Mouse (Mus musculus): ENCODE data around the gene Esr1. TPM values are rescaled to one million over a fixed set of nuclear protein-coding genes. Genes with fewer than 3 reads are reported as not detected.
"Not testable (repeated sequence)": the region's sequence is repeated elsewhere in the genome, so short reads cannot be mapped to it uniquely, and the experiment has no call there.

Gene Esr1
- total RNA-seq, 1 experiment from 2014 or later, result 12.0 TPM

GRCm38 (mm10) chr10:4709915-4710314 lies 98.5 kb downstream of the Esr1 start:
- peak; percentile 56 for DNase-seq

DNA sequence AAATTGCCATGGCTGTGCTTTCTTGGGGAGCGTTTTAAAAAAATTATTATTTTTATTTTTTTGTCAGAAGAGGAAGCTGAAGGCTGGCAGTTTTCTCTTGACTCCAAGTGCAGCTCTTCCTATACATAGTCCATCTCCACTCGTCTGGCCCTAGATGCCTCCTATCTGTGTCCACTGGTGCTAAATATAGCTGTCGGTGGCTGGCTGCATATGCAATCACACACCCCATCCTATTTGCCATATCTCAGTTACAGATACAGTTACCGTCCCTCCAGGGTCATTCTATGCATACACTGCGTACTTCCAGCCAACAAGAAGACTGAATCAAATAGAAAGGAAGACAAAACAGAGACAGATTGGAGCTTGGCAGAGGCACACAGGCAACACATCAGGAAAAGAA lies 100.0 kb downstream of the Esr1 start:
- DNase-seq, result no peak

GRCm38 (mm10) chr10:4712061-4712908 lies 100.9 kb downstream of the Esr1 start:
- DNase-seq, result peak; percentile 32

DNA sequence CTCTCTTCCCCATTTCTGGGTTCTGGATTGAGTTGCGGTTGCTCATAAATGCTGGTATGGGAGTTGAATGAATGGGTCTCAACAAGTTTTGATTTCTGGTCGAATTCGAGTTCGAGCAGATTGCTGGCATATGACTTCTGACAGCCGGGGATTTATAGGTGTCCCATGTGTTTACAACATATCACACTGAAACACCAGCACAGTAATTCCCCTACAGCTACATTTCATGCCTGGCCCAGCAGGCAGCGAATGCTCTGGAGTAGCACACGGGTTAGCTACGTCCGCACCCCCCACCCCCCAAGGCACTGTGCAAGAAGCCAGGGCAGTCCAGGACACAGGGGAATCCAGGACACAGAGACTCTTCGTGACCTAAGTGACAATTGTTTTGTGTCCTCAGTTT lies 102.0 kb downstream of the Esr1 start:
- DNase-seq, result no peak

GRCm38 (mm10) chr10:4724851-4725250 lies 113.5 kb downstream of the Esr1 start:
- no peak for DNase-seq

- DNase-seq, result no peak
These were observed 114.7 kb downstream of the Esr1 start for GRCm38 (mm10) chr10:4726141-4726540.

GRCm38 (mm10) chr10:4732328-4732727 lies 120.9 kb downstream of the Esr1 start:
- DNase-seq, result no peak

DNA sequence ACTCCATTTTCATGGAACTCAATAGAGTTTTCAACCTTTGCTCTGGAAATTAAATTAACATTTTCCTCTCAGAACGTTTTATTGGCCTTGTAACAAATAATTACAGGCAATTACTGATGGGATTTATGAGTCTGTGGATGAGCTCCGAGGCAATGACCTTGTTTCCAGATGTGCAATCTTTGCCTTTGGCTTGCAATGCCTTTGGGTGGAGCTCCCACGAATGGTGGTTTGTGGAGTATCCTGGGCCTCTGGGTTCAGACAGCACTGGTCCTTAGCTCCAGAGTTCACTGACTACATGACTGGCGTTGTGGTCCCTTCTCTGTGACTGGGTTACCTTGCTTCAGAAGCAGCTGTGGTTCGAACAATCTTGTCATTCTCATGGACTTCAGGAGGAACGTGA lies 122.6 kb downstream of the Esr1 start:
- no peak for DNase-seq

GRCm38 (mm10) chr10:4734942-4735341 lies 123.5 kb downstream of the Esr1 start:
- DNase-seq, result no peak

GRCm38 (mm10) chr10:4738311-4738710 lies 126.9 kb downstream of the Esr1 start:
- DNase-seq, result no peak

DNA sequence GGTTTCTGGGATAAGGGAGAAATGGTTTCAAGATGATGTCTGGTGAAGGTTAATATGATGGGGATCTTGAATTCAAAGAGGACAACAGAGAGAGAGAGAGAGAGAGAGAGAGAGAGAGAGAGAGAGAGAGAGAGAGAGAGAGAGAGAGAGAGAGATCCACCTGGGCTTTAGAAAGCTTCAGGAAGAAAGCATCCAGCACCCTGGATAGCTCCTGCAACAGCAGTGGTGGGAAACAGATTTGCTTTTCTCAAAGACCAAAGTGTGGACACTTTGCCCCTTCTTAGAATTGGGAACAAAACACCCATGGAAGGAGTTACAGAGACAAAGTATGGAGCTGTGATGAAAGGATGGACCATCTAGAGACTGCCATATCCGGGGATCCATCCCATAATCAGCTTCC lies 139.7 kb downstream of the Esr1 start:
- not testable (repeated sequence) for DNase-seq

DNA sequence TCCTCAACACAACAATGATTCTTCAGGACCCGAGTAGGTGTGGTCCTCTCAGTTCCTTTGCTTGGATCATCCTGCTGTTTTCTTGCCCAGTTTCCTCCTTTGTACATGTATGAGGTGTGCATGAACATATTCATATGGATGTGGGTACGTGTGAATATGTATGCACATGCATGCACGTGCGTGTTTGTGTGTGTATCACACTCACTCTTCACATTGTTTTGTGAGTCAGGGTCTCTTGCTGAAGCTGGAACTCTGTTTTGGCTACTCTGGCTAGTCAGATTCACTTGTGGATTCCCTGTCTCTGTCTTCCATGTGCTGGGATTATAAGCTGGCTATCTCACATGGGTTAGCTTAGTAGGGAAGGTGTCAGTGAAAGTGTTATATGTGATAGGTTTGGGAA lies 141.6 kb downstream of the Esr1 start:
- DNase-seq, result no peak

- DNase-seq, result no peak
These were observed 164.1 kb downstream of the Esr1 start for GRCm38 (mm10) chr10:4775541-4775940.

GRCm38 (mm10) chr10:4776007-4776713 lies 164.8 kb downstream of the Esr1 start:
- DNase-seq, result no peak

DNA sequence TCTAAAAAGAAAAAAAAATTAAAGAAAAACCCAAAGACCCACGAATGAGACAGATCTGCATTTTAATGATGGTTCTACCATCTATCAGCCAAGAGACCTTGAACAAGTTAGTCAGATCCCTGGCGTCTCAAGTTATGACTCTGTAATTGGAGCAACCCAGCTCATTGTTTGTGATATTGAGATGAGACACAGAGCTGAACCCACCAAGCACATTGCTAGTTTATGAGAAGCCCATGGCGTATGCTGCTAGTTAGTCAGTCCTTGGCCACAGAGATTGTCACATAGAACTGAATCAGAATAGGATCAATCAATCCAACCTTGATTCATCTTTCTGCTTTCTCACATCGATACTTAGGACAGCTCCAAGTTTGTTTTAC lies 165.3 kb downstream of the Esr1 start:
- DNase-seq, result no peak

DNA sequence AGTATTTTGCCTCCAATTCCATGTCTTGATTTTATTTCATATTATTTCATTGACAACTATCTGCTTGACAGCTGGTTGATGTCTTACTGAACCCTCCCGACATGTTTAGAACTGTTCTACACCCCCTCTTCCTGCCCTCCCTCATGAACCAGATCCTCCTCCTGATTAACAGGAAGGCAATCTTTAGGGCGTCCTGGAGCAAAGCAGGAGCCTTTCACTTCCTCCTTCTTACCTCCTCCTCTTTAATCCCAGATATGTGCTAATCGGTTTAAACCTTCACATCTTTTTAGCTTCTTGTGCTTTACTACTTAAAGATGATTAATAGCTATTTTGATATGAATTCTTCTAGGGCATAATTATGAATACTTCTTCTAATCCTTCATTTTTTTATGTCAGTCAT lies 166.6 kb downstream of the Esr1 start:
- DNase-seq, result no peak

DNA sequence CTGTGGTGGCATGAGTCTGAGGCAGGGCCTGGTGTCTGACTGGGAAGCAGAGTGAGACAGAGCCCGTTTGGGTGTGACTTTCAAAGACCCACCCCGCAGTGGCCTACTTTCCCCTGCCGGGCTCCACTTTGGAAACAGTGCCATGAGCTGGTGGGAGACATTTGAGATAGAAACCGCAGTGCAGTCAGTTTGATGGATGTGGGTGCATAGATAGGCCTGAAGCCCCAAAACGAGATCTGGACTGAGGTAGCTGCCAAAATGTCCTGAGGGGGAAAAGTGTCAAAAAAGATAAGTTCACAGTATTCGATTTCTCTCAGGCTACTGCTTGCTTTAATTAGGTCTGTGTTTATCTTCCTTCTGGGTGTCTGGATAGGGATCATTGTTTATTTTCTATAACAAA lies 169.5 kb downstream of the Esr1 start:
- no peak for DNase-seq

DNA sequence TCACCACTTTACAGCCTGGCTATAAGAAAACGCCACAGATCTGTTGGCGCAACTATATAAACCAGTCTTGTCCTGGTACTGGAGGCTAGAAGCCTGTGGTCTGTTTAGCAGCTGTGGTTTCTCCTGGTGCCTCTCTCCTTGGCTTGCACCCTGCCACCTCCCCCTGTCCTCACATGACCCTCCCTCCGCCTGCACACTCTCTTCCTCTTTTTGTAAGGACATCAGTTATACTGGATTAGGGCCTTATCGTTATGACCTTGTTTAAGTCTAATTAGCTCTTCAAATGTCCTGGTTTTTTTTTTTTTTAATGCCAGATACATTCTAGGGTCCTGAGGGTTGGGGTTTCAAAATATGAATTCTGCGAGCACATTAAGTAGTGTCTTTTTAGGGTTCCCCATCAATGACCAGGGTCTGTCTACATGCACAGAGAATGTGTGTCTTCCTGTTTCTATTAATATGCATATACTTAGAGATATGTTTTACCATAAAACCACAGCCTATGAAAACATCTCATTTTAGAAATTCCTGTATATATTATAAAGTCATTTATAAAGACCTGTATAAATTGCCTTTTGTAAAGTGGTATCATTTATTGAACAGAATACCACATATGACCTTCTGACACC lies 175.7 kb downstream of the Esr1 start:
- no peak for DNase-seq

GRCm38 (mm10) chr10:4798268-4798808 lies 186.9 kb downstream of the Esr1 start:
- no peak for DNase-seq

DNA sequence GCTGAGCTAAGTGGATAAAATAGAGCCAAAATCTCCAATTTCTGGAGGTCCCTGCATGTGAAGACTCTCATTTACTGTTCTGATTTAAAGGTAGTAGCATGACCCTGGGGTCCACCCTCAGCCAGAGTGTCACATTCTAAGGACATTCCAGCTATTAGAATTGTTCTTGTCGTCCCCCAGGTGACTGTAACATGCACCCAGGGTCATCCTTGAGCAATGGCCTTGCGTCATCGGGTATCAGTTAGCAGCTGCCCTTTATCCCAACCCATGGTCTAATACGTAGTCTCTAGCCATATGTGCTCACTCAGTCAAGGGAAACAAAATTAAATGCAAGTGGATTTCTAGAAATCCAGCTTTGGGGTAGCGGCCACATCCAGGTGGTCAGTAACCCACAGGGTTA lies 213.0 kb downstream of the Esr1 start:
- DNase-seq, result no peak

DNA sequence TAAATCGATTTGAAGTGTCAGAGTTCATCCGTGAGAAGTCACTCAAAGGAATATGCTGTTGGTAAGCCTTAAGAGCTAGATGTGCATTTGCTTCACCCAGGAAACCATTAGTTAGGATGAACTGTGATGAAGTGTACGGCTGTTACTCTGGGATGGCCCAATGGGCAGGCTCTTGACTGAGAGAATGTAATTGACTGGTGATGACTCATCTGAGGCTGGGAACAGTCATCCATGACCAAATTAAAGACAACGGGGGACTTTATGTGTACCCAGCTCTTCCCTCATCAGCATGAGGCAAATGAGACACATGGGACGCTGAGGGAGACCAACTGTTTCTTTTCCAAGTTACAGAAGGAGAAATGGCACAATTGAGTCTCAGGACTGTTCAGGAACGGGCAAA lies 219.2 kb downstream of the Esr1 start:
- DNase-seq, result no peak

DNA sequence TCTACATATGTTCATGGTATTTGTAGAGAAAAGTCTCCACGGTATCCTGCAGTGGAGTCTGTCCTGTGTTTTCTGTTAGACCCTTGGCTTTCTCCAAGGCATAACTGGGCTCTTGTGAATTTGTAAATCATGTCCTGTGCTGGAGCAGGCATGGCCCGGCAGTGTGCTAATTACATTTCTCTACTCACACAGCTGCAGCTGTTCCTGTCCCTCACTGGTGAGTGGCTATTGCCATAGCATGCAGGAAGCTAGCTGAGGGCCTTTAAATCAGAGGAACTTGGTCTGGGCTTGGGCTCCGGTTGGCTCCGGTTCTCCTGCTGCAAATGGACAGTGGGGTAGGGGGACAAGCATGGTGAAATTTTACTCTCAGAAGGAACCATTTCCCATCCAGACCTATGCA lies 226.7 kb downstream of the Esr1 start:
- no peak for DNase-seq

- DNase-seq, result no peak
These were observed 229.6 kb downstream of the Esr1 start for GRCm38 (mm10) chr10:4841039-4841438.
